Mouse (Mus musculus) ovary, postnatal 36 days (tissue): ENCODE results near the gene Isl2.
A peak's percentile ranks its signal among the peaks of the same experiment; 100 is the strongest.

Source experiments
- DNase-seq: peaks from one replicate; pipeline ENCODE4 v3.0.0; 2022; ENCODE audit warnings: low spot score, mixed read lengths

Gene Isl2

DNA sequence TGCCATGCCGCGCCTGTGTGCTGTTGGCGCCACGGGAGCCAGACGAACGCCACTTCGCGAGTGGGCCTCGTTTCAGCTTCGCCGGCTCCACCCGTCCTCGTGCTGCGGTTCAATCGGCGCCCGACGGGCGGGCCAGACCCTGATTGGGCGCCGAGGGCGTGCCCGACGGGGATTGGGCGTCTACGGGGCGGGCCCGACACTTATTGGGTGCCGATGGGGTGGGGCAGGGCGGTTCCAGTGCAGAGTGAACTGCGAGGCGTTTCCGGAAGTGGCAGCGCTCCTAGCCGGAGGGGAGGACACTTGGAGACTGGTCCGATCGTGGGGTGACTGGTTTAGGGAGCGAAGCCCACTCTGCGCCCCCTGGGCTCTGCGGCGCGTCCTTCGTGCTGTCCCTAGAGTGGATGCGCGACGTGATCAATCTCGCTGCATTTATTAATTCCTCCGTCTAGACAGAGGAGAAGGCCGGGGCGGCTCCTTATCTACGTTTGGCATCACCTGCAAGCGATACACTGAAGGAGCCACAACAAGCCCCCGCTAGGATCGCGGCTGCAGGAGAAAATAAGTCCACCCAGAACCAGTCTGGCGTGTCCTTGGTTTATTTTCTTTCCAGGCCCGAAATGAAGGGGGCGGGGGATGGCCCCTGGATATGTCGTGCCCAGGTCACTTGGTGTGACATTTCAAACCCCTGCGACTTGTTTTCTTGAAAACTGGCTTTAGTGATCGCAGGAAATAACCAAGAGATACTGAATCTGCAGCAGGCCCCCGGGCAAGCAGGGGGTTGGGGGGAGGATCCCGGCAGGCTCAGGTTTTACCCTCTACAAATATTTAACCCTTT lies 7.9 kb downstream of the Isl2 start:
- DNase-seq = peak; percentile 52

DNA sequence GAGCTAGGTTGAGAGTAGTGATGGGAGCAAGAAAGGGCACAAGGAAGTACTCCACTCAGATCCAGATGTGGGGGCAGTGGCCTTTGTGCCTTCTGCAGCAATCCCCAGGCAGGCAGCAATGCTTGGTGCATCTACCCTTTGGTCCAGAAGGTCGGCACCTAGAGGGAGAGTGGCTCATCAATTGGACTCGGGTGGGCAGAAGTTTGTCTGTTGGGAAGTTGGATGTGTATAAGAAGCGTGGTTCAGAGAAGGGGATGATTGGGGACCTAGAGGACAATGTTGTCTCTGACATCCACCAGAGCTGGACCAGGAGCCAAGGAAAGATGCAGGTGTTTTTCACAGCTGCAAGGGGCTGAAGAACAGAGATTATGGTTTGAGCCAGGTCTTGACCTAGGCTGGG lies 10.4 kb downstream of the Isl2 start:
- DNase-seq = no peak

DNA sequence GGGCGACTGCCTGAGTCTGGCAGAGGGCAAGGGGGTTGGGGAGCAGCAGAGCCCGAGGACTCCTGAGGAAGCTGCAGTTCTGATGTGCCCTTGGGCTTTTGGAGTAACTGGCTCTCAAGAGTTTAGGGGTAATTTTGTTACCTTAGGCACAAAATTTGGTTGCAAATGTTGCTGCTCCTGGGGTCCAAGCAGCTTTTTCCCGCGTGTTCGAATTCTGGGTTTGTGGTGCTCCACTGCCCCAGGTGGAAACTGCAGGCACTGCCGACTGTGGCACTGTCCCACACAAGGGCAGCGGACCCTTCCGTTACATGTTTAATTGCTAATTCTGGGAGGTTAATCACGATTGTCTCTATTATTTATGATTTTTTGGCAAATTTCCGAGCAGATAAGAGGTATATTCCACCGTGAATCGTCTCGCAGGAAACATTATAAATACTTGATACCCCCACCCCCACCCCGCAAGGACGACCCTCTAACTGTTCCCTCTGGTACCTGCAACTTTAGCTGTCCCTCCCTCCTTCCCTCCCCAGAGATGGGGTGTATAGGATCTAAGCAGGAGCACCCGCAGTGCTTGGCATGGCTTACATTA lies 10.9 kb downstream of the Isl2 start:
- no peak for DNase-seq

DNA sequence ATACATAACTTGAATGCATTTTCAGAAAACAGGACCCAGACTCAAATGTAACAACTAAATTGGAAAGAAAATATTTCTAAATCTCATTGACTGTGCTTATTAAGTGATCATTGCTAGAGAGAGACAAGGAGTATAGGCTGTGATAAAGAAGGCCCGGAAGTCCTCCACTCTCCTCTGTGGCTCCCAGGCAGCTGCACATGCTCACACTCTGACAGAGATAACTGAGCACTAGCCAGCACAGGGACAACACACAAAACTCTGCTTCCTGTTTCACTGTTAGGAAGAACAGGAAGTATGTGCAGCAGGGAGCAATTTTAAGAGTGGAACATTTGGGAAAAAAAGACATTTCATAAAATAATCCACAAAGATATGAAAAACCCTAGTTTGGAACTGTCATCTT lies 16.5 kb downstream of the Isl2 start:
- no peak for DNase-seq

DNA sequence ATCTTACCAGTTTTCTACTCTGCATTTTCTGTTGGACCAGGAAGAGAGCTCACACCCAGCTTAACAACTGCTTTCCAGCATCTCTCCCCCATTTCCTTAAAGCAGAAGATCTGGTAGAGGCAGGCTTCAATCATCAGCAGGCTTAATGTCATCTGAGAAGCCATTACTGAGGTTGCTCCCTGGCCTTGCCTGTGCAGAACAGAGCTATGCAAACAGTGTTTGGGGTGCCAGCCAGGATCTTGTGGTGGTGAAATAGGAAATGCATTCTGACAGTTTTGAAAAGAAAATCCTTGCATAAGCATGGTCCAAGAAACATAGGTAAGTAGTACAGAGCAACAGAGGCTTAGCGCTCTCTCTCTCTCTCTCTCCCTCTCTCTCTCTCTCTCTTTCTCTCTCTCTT lies 22.5 kb downstream of the Isl2 start:
- no peak for DNase-seq

DNA sequence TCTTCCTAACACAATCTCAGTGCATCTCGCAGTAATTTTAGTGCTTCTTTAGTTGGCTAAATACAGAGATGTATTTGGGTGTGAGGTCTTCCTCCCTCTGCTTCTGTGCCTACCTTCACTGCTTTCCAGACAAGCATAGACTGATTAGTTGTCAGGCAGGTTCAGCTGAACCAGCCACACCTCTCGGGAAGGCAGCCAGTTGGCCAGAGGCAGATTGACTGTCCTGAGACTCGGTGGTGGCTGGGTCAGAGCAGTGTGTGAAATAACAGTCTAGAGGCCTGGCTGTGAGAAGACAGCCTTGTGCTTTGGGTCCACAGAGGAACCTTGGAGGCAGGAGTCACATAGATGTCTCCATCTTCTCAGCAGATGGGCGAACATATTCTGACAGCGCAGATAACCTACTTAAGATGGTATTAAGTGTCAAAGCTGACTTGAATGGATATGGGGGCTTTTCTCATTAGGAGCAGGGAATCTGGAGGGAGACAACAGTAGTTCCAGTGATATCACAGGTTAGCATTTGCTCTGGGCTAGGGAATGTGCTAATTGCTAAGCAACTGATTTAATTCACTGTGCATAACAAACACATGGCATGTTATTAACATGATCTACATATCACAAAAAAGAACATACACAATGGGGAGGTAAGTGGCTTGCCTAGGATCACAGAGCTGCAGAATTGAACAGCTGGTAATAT lies 30.1 kb downstream of the Isl2 start:
- DNase-seq = peak; percentile 13

DNA sequence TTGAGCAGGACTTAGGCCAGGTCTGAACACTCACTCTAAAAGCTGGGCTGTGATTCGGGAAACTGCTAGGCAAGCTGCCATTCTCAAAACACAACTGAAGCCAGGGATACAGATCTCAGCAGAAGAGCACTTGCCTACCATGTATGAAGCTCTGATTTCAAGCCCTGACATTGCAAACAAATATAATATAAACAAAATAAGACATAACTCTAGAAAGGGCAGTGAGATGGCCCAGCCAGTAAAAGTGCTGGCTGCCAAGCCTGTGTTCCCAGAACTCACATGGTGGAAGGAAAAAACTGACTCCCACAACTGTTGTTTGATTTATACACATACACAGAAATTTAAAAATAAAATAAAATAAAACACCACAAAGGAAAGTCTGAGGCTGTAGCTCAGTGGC lies 32.6 kb downstream of the Isl2 start:
- no peak for DNase-seq

DNA sequence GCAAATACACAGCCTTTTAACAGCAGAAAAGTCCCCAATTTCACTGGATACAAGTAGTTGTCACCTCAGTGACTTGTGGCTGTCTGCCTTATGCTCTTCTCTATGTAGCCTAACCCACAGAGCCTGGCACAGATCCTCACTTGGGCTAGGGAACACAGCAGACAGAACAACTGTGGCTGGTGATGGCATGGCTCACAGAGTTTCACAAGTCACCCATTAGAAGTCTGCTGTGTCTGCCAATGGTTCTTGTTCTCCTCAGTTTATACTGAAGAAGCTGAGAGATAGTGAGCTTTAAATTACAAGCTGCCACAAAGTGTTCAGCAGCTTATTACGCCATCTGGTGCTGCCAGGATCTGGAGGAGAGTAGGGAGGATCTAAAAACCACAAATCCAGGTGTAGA lies 38.1 kb downstream of the Isl2 start:
- DNase-seq = no peak

DNA sequence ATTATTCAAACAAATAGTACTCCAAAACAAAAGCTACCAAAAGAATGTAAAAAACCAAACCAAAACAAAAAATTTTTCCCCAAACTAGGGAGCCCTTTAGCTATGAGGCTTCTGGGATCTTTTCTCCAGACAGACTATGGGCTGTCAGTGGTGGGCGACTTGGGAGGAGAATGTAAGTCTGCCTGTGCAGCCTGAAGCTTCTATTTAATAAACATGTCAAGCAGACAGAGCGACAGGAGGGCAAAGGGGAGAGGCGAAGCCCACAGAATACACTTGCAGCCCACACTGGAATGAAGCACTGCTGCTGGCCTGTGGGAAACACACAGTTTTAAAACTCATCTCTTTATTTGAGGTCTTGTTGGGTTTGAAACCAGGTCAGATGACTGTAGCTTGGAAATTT lies 42.9 kb downstream of the Isl2 start:
- no peak for DNase-seq

DNA sequence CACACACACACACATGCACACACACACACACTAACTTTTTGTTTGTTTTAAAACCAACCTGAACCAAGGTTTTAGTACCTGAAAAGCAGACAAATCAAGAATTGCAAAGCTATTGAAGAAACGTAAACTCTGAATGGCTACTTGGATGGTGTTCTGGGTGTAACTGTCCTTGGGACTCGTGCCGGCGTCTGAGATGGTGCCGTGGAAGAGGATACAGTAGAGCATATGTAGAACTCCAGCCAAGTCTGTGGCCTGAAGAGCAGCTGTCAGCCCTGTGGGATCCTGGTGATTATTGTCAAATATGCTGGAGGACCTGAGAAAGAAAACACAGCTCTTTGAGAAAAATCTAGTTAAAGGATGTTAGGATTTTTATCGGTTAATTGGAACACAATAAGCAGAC lies 47.7 kb downstream of the Isl2 start:
- DNase-seq = no peak
